Mouse (Mus musculus): ENCODE results near the gene Atpaf1.
A peak's percentile ranks its signal among the peaks of the same experiment; 100 is the strongest.

Gene Atpaf1

GRCm38 (mm10) chr4:115815606-115816005, 31.0 kb downstream of the Atpaf1 start:
- no peak for DNase-seq

GRCm38 (mm10) chr4:115820199-115820598, 35.6 kb downstream of the Atpaf1 start:
- DNase-seq = no peak

DNA sequence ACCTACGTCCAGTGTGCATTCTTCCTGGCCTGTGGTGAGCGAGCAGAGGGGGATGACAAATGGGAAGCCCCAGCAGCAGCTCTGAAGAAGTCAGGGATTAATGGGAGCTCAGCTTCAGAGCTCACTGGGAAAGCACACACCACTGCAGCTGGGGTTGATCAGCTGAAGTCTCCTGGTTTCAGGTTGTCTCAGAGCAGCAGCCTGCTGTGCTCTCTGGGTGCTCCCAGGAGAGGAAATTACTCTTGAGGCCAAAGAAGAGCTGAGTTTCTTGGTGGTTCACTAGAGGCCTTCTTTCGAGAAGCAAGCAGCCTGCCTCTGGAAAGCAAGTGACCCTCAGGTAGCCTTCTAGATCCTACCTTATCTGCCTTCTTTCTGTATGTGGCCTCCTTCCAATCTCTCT, 36.3 kb downstream of the Atpaf1 start:
- DNase-seq = no peak

DNA sequence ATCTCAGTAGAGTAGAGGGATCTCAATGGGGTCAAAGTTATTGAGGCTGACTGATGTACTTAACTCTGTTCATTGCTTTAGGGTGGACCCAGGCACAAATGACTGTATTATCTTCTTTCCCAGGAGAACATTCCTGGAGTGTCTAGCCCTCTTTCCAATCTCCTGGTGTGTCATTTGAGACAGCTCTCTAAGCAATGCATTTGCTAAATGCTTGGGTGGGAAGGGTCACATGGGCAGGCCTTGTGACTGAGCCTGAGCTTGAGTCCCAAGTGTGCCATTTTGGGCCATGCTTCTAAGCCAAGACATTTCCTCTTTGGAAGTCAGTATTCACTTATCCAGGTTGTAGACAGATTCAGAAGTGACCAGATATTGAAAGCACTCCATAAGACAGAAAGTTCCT, 36.8 kb downstream of the Atpaf1 start:
- DNase-seq = no peak

DNA sequence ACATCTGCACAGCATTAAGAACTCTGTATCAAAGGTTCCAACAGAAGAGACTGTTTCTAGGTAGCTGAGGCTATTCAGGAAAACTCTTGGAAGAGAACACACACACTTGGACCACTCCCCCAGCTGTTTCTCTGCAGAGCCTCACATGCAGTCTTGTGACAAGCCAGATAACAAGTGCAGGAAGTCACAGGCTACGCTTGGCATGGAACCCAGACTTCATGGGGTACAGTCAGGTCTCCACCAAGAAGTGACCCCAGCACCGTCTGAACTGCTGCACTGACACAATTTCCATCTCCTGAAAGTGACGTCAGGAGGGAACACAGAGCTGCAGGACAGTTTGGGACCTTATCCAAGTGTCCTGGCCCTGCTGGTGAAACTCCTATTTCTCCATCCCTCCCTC, 37.3 kb downstream of the Atpaf1 start:
- no peak for DNase-seq

DNA sequence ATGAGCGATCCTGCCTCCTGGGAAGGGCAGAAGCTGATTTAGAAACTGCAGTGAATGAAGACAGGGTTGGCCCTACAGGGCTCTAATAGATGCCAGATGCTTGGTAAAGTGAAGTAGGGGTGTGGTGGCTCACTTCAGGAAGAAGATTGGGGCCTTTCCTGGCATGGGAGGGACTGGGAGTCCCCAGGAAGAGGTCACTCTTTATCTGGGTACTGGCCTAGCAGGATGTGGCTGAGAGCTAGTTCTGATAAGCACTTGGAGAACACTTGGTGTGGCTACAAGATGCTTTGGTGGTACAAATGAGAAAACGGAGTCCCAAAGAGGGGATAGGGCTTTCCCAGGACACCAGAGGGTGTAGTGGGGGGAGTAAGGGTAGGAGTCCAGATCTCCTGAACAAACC, 39.6 kb downstream of the Atpaf1 start:
- no peak for DNase-seq

- no peak for DNase-seq
These were observed 40.7 kb downstream of the Atpaf1 start for GRCm38 (mm10) chr4:115825271-115825670.

DNA sequence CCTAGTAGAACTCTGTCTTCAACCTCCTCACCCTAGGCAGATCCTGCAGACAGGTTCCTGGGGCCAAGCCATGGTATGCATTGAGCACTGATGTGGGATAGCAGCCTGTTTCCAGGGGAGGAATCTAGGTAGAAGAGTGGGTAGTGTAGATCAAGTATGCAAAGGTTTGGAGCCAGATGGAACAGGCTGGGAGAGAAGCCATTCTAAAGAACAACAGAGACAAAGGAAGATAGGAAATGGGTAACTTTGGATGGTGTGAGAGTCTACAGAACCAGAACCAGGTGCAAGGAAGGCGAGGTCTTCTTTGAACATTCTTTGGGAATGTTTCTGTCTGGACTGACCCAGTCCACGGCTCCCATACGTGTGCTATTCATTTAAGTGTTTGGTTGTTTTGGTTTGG, 42.5 kb downstream of the Atpaf1 start:
- DNase-seq = no peak

- DNase-seq = no peak
These were observed 42.9 kb downstream of the Atpaf1 start for GRCm38 (mm10) chr4:115827535-115827887.

DNA sequence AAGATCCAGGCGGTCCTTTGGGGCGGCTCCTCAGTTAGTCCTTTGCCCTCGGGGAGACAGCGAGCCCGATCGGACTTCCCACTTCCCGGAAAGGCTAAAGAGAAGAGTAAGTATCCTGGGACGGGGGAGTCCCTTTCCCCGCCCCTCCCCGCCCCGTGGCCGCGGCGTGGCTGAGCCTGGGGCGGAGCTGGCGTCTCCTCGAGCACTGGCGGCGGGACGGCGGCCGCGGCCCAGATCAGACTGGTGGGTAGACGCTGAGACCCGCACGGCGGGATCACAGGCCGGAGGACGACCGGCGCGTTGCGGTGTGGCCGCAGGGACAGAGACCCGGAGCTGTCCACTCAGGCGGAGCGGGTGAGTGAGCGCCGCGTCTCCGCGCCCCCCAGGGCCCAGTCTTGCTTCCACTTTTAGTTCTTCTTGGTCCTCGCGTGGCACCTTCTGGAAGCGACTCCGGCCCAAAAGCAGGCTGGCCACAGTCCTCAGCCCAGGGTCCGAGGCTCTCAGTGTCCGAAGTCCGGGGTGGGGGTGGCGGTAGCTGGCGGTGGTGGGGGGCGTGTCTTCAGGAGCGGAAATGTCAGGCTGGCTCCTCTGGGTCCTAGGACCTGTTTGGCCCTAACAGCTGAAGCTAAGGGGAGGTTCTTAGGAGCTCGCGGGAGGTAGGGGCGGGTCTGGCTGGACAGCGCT, 43.4 kb downstream of the Atpaf1 start, which contains the start of gene Mob3c:
TSS of gene Mob3c (plus strand) at position 205 of the 684 bp plus-strand sequence.
- DNase-seq = peak; percentile 91

- no peak for DNase-seq
These were observed 43.9 kb downstream of the Atpaf1 start for GRCm38 (mm10) chr4:115828572-115828902.

GRCm38 (mm10) chr4:115830491-115830890, 45.9 kb downstream of the Atpaf1 start:
- peak; percentile 31 for DNase-seq

GRCm38 (mm10) chr4:115831221-115831620, 46.6 kb downstream of the Atpaf1 start:
- no peak for DNase-seq

GRCm38 (mm10) chr4:115832040-115832439, 47.4 kb downstream of the Atpaf1 start:
- no peak for DNase-seq

- no peak for DNase-seq
These were observed 51.0 kb downstream of the Atpaf1 start for GRCm38 (mm10) chr4:115835576-115835975.

- no peak for DNase-seq
These were observed 53.6 kb downstream of the Atpaf1 start for GRCm38 (mm10) chr4:115838196-115838595.

GRCm38 (mm10) chr4:115838696-115839641, 54.4 kb downstream of the Atpaf1 start, which contains the start of gene Mknk1:
Gene Mknk1, plus strand, starts transcription at chr4:115839198.
- peak; percentile 96 for DNase-seq

GRCm38 (mm10) chr4:115839956-115840355, 55.3 kb downstream of the Atpaf1 start:
- DNase-seq = peak; percentile 40

DNA sequence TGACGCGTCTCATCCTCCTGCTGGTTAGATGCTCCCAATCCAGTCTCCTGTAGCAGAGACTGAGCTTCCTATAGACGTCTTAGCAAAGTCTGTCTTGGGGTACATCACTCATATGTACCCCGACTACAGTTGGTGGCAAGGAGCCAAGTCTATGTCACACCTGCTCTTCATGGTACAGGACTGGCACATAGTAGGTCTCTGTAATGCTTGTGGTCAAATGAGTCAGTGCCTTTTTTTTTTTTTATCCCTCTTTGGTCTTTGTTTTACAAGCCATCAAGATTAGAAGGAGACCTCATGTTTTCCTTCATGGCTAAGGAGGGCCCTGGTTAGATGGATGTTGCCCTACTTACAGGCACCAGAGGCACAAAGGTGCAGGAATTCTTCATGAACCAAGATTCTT, 56.2 kb downstream of the Atpaf1 start:
- no peak for DNase-seq

DNA sequence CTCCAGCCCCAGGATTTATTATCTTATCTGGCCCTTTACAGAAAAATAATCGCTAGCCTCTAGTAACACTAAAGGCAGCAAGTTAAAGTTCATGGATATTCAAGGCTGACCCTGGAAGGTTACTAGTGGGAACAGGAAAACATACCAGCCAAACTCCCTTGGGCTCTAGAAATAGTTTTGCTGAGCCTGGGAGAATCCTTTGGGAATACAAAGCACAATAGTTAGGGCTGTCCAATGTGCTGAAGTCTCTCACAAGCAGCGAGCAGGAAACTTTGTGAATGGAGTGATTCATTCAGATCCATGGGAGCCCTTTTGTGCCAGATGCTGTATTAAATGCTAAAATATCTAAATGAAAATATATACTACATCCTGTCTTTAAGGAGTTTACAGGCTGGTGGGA, 62.0 kb downstream of the Atpaf1 start:
- DNase-seq = peak; percentile 41

DNA sequence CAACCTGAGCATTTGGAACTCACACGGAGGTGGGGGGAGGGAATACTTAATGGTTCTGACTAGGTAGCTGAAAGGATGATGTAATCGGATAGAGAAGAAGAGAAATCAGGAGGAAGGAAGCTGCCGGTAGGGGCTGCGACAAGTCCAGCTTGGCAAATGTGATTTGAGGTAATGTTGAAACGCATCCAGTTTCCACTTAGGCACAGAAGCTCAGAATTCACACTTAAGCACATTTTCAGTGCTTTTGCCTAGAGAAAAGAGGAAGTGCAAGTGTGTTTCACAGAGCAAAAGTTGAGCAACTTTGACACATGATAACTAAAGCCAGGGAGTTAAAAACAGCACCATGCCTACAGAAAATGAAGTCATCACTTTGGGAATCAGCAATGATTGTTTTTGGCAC, 62.8 kb downstream of the Atpaf1 start:
- peak; percentile 23 for DNase-seq

DNA sequence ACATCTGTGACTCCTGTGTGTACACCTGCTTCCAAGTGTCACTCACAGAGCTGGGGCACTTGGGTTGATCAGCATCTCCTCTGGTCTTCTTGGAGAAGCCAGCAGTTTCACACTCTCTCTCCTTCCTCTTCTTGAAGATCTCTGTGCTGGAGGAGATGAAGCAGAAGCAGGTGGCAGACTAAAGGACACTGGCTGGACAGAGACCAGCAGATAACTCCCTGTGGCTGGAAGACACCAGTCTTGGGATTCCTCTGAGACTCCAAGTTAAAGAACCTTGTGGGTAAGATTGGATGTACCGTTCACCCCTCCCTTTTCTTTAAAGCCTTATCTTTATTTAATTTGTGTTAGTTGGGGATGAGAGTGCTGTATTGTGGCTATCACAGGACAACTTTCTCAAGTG, 63.5 kb downstream of the Atpaf1 start:
- DNase-seq = no peak

- DNase-seq = no peak
These were observed 64.5 kb downstream of the Atpaf1 start for GRCm38 (mm10) chr4:115848990-115849677.

- no peak for DNase-seq
These were observed 65.5 kb downstream of the Atpaf1 start for GRCm38 (mm10) chr4:115850111-115850510.
